Mouse (Mus musculus): Measurements from ENCODE around the gene Tnpo1. TPM values are rescaled to one million over a fixed set of nuclear protein-coding genes. Genes with fewer than 3 reads are reported as not detected.
A peak's percentile ranks its signal among the peaks of the same experiment; 100 is the strongest.

The Tnpo1 gene
- polyA plus RNA-seq, 1 experiment from 2014 or later, result 73.3 TPM

DNA sequence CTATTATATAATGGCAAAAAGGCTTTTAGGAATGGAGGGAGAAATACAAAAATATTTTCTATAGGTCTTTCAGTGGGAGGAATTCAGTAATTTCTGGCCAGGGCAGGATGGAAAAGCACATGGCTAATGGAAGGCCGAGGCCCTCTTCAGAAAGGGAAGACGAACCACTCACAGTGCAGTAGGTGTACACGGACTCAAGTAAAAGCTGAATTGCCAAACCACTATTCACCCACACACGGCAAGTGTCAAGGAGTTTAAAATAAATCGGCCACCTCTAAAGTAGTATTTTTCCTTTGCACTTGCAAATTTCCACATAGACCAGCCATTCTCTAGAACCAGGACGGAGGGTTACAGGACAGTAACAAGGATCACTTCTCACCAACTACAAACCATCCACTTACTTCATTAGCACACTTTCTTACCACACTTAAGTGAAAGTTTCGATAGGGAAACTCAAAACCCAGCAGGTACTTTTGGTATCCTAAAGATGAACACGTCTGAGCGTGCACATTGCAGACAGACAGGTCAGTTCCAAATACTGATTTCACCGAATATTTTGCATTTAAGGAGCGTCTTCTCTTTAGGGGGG lies 1.2 kb downstream of the Tnpo1 start:
- WGBS, result 18% methylated on average over 11 of the region's 11 CpGs
- H3K4me2 ChIP-seq (replicated peaks), result peak overlapping the region; percentile 78
- peaks cover 16% of the 10 kb centered on the region for H3K4me1 ChIP-seq
- ATAC-seq (ENCODE audit: insufficient number of reproducible peaks, insufficient read depth, low FRiP score, low TSS enrichment), result no peak
- H3K27me3 ChIP-seq, result no peaks in the 10 kb centered on the region
- peak overlapping the region; percentile 97 for H3K4me3 ChIP-seq
- H3K9ac ChIP-seq, result peak overlapping the region; percentile 100
- H3K9me3 ChIP-seq, result no peaks in the 10 kb centered on the region
- peaks cover 20% of the 10 kb centered on the region for H3K36me3 ChIP-seq
- H3K27ac ChIP-seq, result no peak overlapping the region

GRCm38 (mm10) chr13:98922806-98923205 lies 3.4 kb downstream of the Tnpo1 start:
- Histone ChIP-seq H3K36me3 (peaks cover 29% of the 10 kb centered on the region), H3K4me1 (peaks cover 16% of the 10 kb centered on the region), H3K9ac (no peak overlapping the region), H3K27me3 (no peaks in the 10 kb centered on the region), H3K27ac (no peak overlapping the region), H3K9me3 (no peaks in the 10 kb centered on the region), H3K4me3 (no peak overlapping the region), H3K4me2 (replicated peaks) (no peak overlapping the region)
- ATAC-seq (ENCODE audit: insufficient number of reproducible peaks, insufficient read depth, low FRiP score, low TSS enrichment), result no peak
- WGBS, result 94% methylated on average over 3 of the region's 3 CpGs

GRCm38 (mm10) chr13:98921276-98921675 lies 4.9 kb downstream of the Tnpo1 start:
- H3K9ac ChIP-seq, result no peak overlapping the region
- no peaks in the 10 kb centered on the region for H3K27me3 ChIP-seq
- H3K36me3 ChIP-seq, result peaks cover 33% of the 10 kb centered on the region
- H3K4me1 ChIP-seq, result peaks cover 13% of the 10 kb centered on the region
- no peaks in the 10 kb centered on the region for H3K9me3 ChIP-seq
- no peak overlapping the region for H3K4me3 ChIP-seq
- no peak overlapping the region for H3K4me2 ChIP-seq (replicated peaks)
- no peak for ATAC-seq (ENCODE audit: insufficient number of reproducible peaks, insufficient read depth, low FRiP score, low TSS enrichment)
- 91% methylated on average over 7 of the region's 7 CpGs for WGBS
- H3K27ac ChIP-seq, result no peak overlapping the region

- H3K36me3 ChIP-seq, result peaks cover 35% of the 10 kb centered on the region
- H3K27me3 ChIP-seq, result no peaks in the 10 kb centered on the region
- H3K4me3 ChIP-seq, result no peak overlapping the region
- no peak overlapping the region for H3K4me2 ChIP-seq (replicated peaks)
- no peak overlapping the region for H3K9ac ChIP-seq
- ATAC-seq (ENCODE audit: insufficient number of reproducible peaks, insufficient read depth, low FRiP score, low TSS enrichment), result no peak
- peaks cover 15% of the 10 kb centered on the region for H3K4me1 ChIP-seq
- H3K27ac ChIP-seq, result no peak overlapping the region
- H3K9me3 ChIP-seq, result no peaks in the 10 kb centered on the region
- 83% methylated on average over 3 of the region's 3 CpGs for WGBS
Observed at GRCm38 (mm10) chr13:98920300-98920699, 5.9 kb downstream of the Tnpo1 start.

DNA sequence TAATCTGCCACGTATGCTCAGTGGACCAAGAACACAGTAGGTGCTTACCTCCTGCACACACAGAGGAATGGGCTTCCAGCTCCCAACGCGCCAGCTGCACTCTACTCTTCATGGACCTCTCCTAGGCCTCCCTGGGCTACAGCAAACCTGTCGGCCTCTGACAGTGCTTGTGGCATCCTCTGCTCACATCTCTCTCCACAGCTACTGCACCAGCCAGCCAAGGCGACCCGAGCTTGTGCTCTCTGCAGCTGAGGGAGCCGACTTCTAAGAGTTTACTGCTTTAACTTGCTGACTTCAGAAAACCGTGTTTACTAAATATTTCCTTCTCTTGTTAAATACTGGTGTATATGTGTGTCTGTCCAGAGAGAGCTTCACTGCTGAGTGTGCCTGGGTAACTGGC lies 6.5 kb downstream of the Tnpo1 start:
- Histone ChIP-seq H3K27me3 (no peaks in the 10 kb centered on the region), H3K4me1 (peaks cover 21% of the 10 kb centered on the region), H3K9me3 (no peaks in the 10 kb centered on the region), H3K27ac (no peak overlapping the region), H3K36me3 (peaks cover 35% of the 10 kb centered on the region), H3K4me2 (replicated peaks) (no peak overlapping the region), H3K4me3 (no peak overlapping the region), H3K9ac (no peak overlapping the region)
- ATAC-seq (ENCODE audit: insufficient number of reproducible peaks, insufficient read depth, low FRiP score, low TSS enrichment), result no peak
- WGBS, result 89% methylated on average over 8 of the region's 8 CpGs

DNA sequence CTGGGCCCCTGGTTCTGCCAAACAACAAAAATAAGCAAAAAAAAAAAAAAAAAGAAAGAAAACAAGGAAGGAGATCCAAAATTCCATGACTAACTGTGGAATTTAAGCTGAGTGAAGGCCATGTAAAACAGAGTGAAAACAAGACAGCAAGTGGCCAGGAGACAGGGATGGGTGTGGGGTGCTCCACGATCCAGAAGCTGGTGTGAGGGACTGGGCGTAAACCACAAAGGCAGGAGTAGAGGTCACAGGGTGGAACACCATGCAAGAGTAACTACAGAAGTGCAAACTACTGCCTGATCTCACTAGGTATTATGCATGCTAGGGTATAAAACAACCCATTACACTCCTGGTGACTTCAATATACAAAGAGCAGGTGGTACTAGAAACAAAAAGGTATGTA lies 8.3 kb downstream of the Tnpo1 start:
- Histone ChIP-seq H3K9me3 (no peaks in the 10 kb centered on the region), H3K27ac (no peak overlapping the region), H3K4me2 (replicated peaks) (no peak overlapping the region), H3K27me3 (no peaks in the 10 kb centered on the region), H3K4me1 (peaks cover 31% of the 10 kb centered on the region), H3K9ac (no peak overlapping the region), H3K4me3 (no peak overlapping the region), H3K36me3 (peaks cover 33% of the 10 kb centered on the region)
- 92% methylated on average over 2 of the region's 2 CpGs for WGBS
- no peak for ATAC-seq (ENCODE audit: insufficient number of reproducible peaks, insufficient read depth, low FRiP score, low TSS enrichment)

GRCm38 (mm10) chr13:98915591-98915990 lies 10.6 kb downstream of the Tnpo1 start:
- no peaks in the 10 kb centered on the region for H3K27me3 ChIP-seq
- ATAC-seq (ENCODE audit: insufficient number of reproducible peaks, insufficient read depth, low FRiP score, low TSS enrichment), result no peak
- H3K9ac ChIP-seq, result no peak overlapping the region
- peaks cover 17% of the 10 kb centered on the region for H3K36me3 ChIP-seq
- no peak overlapping the region for H3K4me2 ChIP-seq (replicated peaks)
- H3K4me1 ChIP-seq, result peaks cover 29% of the 10 kb centered on the region
- 0 out of 2 replicates have a peak overlapping the region, but pooled peaks have one; percentile 46 for H3K27ac ChIP-seq
- 92% methylated on average over 4 of the region's 4 CpGs for WGBS
- no peaks in the 10 kb centered on the region for H3K9me3 ChIP-seq
- no peak overlapping the region for H3K4me3 ChIP-seq

- H3K27me3 ChIP-seq, result no peaks in the 10 kb centered on the region
- H3K4me1 ChIP-seq, result peaks cover 29% of the 10 kb centered on the region
- H3K36me3 ChIP-seq, result peaks cover 14% of the 10 kb centered on the region
- 69% methylated on average over 5 of the region's 5 CpGs for whole genome bisulfite sequencing
- H3K9ac ChIP-seq, result no peak overlapping the region
- H3K9me3 ChIP-seq, result no peaks in the 10 kb centered on the region
- H3K4me2 ChIP-seq (replicated peaks), result no peak overlapping the region
- H3K27ac ChIP-seq, result no peak overlapping the region
- no peak overlapping the region for H3K4me3 ChIP-seq
- ATAC-seq (ENCODE audit: insufficient number of reproducible peaks, insufficient read depth, low FRiP score, low TSS enrichment), result no peak
Observed at GRCm38 (mm10) chr13:98914844-98915212, 11.4 kb downstream of the Tnpo1 start.

- H3K4me2 ChIP-seq (replicated peaks), result no peak overlapping the region
- H3K9me3 ChIP-seq, result no peaks in the 10 kb centered on the region
- H3K36me3 ChIP-seq, result peaks cover 10% of the 10 kb centered on the region
- H3K27ac ChIP-seq, result no peak overlapping the region
- H3K4me1 ChIP-seq, result peaks cover 32% of the 10 kb centered on the region
- no peak overlapping the region for H3K9ac ChIP-seq
- 70% methylated on average over 14 of the region's 14 CpGs for WGBS
- ATAC-seq (ENCODE audit: insufficient number of reproducible peaks, insufficient read depth, low FRiP score, low TSS enrichment), result no peak
- H3K27me3 ChIP-seq, result no peaks in the 10 kb centered on the region
- H3K4me3 ChIP-seq, result no peak overlapping the region
Observed at GRCm38 (mm10) chr13:98914010-98914843, 12.0 kb downstream of the Tnpo1 start.

- Histone ChIP-seq H3K9me3 (no peaks in the 10 kb centered on the region), H3K36me3 (peaks cover 6% of the 10 kb centered on the region), H3K4me3 (no peak overlapping the region), H3K9ac (no peak overlapping the region), H3K27ac (no peak overlapping the region), H3K27me3 (no peaks in the 10 kb centered on the region), H3K4me1 (peaks cover 32% of the 10 kb centered on the region), H3K4me2 (replicated peaks) (no peak overlapping the region)
- no peak for ATAC-seq (ENCODE audit: insufficient number of reproducible peaks, insufficient read depth, low FRiP score, low TSS enrichment)
- whole genome bisulfite sequencing, result 34% methylated on average over 7 of the region's 7 CpGs
Observed at GRCm38 (mm10) chr13:98913196-98913595, 13.0 kb downstream of the Tnpo1 start.

- H3K9ac ChIP-seq, result no peak overlapping the region
- H3K36me3 ChIP-seq, result peaks cover 6% of the 10 kb centered on the region
- no peaks in the 10 kb centered on the region for H3K27me3 ChIP-seq
- 72% methylated on average over 8 of the region's 8 CpGs for WGBS
- ATAC-seq (ENCODE audit: insufficient number of reproducible peaks, insufficient read depth, low FRiP score, low TSS enrichment), result no peak
- peaks cover 32% of the 10 kb centered on the region for H3K4me1 ChIP-seq
- no peaks in the 10 kb centered on the region for H3K9me3 ChIP-seq
- no peak overlapping the region for H3K4me3 ChIP-seq
- no peak overlapping the region for H3K4me2 ChIP-seq (replicated peaks)
- H3K27ac ChIP-seq, result no peak overlapping the region
Observed at GRCm38 (mm10) chr13:98912602-98913001, 13.6 kb downstream of the Tnpo1 start.

DNA sequence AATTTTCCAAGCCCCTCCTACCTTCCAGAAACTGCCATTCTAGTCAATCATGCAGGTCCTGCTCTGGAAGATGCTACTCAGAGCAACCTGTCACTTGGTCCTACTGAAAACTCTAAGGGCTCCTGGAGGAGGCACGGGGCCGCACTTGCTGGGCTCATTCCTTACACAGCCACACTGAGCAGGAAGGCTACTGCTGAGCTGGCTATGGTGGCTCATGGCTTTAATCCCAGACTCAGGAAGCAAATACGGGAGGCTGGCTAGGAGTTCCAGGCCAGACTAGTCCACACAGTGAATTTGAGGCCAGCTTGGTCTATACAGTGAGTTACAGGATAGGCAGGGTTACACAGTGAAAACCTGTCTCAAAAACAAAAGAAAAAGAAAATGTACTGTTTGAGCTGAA lies 15.4 kb downstream of the Tnpo1 start:
- no peak for ATAC-seq (ENCODE audit: insufficient number of reproducible peaks, insufficient read depth, low FRiP score, low TSS enrichment)
- no peaks in the 10 kb centered on the region for H3K27me3 ChIP-seq
- H3K36me3 ChIP-seq, result peaks cover 4% of the 10 kb centered on the region; the same call in 1 of the 2 replicates
- no peaks in the 10 kb centered on the region for H3K9me3 ChIP-seq
- no peak overlapping the region for H3K4me3 ChIP-seq
- 74% methylated on average over 3 of the region's 3 CpGs for WGBS
- no peak overlapping the region for H3K4me2 ChIP-seq (replicated peaks)
- no peak overlapping the region for H3K27ac ChIP-seq
- H3K9ac ChIP-seq, result no peak overlapping the region
- H3K4me1 ChIP-seq, result peaks cover 32% of the 10 kb centered on the region

Measured in embryonic facial prominence, embryonic 12.5 days (tissue).